Mouse (Mus musculus) stomach, embryonic 16.5 days (tissue): Measurements from ENCODE around the gene C5ar1. TPM values are rescaled to one million over a fixed set of nuclear protein-coding genes. Genes with fewer than 3 reads are reported as not detected.
A peak's percentile ranks its signal among the peaks of the same experiment; 100 is the strongest.
"Not testable (repeated sequence)": the region's sequence is repeated elsewhere in the genome, so short reads cannot be mapped to it uniquely, and the experiment has no call there.

ENCODE experiments used
- ATAC-seq: fragments of 200-750 bp; cut with Nextera tagmentation; 2 replicates; pipeline ENCODE4 v1.8.0; 2017; ENCODE audit warnings: moderate number of reproducible peaks, moderate TSS enrichment; ENCODE audit not compliant: insufficient read depth, low FRiP score
- H3K27ac ChIP-seq: fragments of 300-500 bp; sonication (generic); 2 replicates; pipeline ENCODE4 v1.5.1; 2014; ENCODE audit warnings: low read length
- H3K27me3 ChIP-seq: fragments of 300-500 bp; sonication (generic); 2 replicates; pipeline ENCODE4 v1.6.1; 2014; ENCODE audit warnings: low read length, control low read depth, mixed read lengths; ENCODE audit not compliant: control insufficient read depth, insufficient read depth
- H3K36me3 ChIP-seq: fragments of 300-500 bp; sonication (generic); 2 replicates; pipeline ENCODE4 v1.6.1; 2014; ENCODE audit warnings: low read length; ENCODE audit not compliant: control insufficient read depth, insufficient read depth
- H3K4me1 ChIP-seq: fragments of 300-500 bp; sonication (generic); 2 replicates; pipeline ENCODE4 v1.6.1; 2014; ENCODE audit warnings: low read length, control low read depth, mixed read lengths; ENCODE audit not compliant: control insufficient read depth, insufficient read depth
- H3K4me2 ChIP-seq: fragments of 300-500 bp; sonication (generic); 2 replicates; pipeline ENCODE4 v1.6.1; 2014; ENCODE audit warnings: low read depth, low read length, mixed read lengths
- H3K4me3 ChIP-seq: fragments of 300-500 bp; sonication (generic); replicated peaks from 2 replicates; pipeline ENCODE4 v1.5.1; 2014; ENCODE audit warnings: mild to moderate bottlenecking, low read length
- H3K9ac ChIP-seq: fragments of 300-500 bp; sonication (generic); 2 replicates; pipeline ENCODE4 v1.6.1; 2014; ENCODE audit warnings: low read length
- H3K9me3 ChIP-seq: fragments of 300-500 bp; sonication (generic); replicated peaks from 2 replicates; pipeline ENCODE4 v1.6.1; 2016; ENCODE audit warnings: low read length, control low read depth; ENCODE audit not compliant: control insufficient read depth
- WGBS: fragments of 180-500 bp; shearing (Covaris S2); extraction: QIAGEN DNeasy Blood & Tissue Kit; methylation state at CpG from one replicate; pipeline ENCODE4 v1.1.7; 2014; 5-methylcytosine and 5-hydroxymethylcytosine counted together
- polyA plus RNA-seq: library from polyadenylated mRNA; unstranded; fragments of >200 nt; fragmentation: Nextera tagmentation; extraction: Ambion mirVana; gene quantifications from 2 replicates; pipeline ENCODE4 v1.2.1, GENCODE M21; 2015

C5ar1 gene
- polyA plus RNA-seq, 1 experiment from 2014 or later: 4.8 TPM

DNA sequence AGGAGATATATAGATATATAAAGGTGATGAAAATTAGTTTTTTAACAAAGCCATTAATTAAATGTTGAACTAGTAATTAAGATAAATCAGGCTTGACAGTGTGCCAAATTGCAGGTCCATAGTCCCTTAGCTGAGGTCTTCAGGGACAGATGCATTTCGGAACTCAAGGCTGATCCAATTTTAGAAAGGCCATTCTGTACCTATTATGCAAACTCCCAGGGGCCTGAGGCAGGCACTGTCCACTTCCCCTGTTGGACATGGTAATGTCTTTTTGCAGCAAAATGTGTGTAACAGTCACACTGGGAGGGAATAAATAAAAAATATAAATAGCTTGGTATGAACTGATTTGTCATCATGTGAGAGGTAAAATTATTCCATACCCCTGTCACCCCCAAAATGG, 11.8 kb upstream of the C5ar1 start:
- H3K4me3 ChIP-seq: no peak overlapping the region
- 75% methylated on average over 1 of the region's 1 CpGs for WGBS
- peaks cover 13% of the 10 kb centered on the region; the same call in 1 of the 2 replicates for H3K36me3 ChIP-seq
- H3K4me2 ChIP-seq: no peak overlapping the region
- H3K4me1 ChIP-seq: peaks cover 35% of the 10 kb centered on the region
- no peak overlapping the region for H3K27ac ChIP-seq
- no peak for ATAC-seq
- H3K9me3 ChIP-seq: no peaks in the 10 kb centered on the region
- H3K27me3 ChIP-seq: no peaks in the 10 kb centered on the region
- H3K9ac ChIP-seq: no peak overlapping the region

DNA sequence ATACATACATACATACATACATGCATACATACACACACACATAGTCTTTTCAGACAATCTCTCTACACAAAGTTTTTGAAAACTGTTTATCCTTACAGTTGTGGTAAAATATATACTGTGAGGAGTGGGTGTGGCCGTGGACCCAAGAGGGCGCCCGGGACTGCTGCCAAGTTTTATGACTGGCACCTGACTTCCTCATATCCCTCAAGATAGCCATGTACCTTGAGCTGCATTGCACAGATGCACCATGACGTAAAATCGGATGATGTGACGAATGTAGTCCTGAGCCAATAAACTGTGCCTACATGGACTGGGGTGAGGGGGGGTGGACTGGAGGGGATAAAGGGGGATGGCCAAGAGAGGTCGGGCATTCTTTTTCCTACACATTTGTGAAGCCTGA, 7.3 kb upstream of the C5ar1 start:
- not testable (repeated sequence) for H3K27me3 ChIP-seq, ATAC-seq, H3K4me3 ChIP-seq, H3K9ac ChIP-seq, H3K4me1 ChIP-seq, H3K27ac ChIP-seq, H3K9me3 ChIP-seq, H3K4me2 ChIP-seq, H3K36me3 ChIP-seq
- 81% methylated on average over 7 of the region's 7 CpGs for whole genome bisulfite sequencing

DNA sequence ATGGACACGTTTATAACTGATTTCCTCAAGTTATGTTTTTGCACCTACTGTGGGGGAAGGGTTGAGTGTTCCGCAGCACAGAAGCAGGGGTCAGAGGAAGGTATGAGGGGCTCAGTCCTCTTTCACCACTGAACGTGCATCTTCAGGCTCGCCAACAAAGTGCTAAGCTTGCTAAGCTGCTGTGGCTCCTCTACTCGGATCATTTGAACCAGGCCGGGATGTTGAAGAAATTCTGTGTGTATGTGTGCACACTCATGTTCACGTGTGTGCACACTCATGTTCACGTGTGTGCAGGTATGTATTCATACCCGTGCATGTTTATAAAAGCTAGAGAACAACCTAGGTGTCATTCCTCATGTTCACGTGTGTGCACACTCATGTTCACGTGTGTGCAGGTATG, 6.5 kb upstream of the C5ar1 start:
- Histone ChIP-seq H3K27ac (no peak overlapping the region), H3K9me3 (no peaks in the 10 kb centered on the region), H3K4me3 (no peak overlapping the region), H3K9ac (no peak overlapping the region), H3K4me1 (no peaks in the 10 kb centered on the region), H3K27me3 (no peaks in the 10 kb centered on the region), H3K4me2 (no peak overlapping the region), H3K36me3 (no peaks in the 10 kb centered on the region)
- ATAC-seq: no peak
- WGBS: 88% methylated on average over 11 of the region's 11 CpGs

DNA sequence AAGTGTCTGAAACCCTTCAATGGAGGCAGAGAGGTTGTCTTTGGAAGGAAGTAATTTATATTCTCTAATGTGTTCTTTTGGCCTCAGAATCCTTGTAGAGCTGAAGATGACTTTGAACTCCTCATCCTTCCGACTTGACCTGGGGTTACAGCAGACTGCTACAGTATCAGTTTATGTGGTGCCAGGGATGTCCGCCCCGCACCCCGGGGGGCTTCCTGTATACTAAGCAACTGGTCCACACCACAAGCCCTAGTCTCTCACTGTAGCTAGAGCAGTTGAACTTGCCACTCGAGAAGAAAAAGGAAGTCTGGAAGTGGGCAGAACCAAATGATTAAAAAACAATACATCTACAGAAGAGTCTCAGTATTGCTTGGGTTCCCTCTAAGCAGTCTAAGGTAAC, 4.5 kb upstream of the C5ar1 start:
- H3K4me1 ChIP-seq: no peaks in the 10 kb centered on the region

DNA sequence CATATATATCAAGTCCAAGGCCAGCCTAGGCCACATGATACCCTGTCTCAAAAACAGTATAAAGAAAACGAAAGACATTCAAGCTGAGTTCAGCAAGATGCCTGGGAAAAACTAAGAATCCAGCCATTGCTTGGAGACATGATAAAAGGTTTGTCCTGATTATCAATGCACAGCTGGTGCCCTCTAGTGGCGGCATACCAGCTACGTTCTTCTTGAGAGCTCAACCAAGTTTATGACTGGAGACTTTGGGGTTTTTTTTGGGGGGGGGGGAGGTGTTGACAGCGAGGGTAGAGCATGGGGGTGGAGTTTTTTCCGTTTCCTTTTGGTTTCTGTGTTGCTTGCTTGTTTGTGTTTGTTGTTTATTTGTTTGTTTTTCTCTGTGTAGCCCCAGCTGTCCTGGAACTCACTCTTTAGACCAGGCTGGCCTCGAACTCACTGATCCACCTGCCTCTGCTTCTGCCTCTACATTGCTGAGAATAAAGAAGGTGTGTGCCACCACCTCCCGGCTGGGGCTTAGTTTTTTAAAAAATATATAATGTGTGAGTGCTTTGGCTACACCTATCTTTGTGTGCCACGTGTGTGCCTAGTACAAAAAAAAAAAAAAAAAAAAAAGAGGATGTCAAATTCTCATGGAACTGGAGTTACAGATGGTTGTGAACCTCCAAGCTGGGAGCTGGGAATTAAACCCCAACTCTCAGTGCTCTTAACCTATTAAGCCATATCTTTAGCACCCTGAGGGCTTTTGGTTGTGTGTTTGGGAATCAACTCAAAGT, 3.9 kb upstream of the C5ar1 start:
- no peaks in the 10 kb centered on the region for H3K27me3 ChIP-seq
- 26% methylated on average over 8 of the region's 8 CpGs for WGBS
- no peak for ATAC-seq

More for the DNA sequence above, 4.5 kb upstream of the C5ar1 start:
- ATAC-seq: no peak
- H3K4me2 ChIP-seq: no peak overlapping the region
- no peaks in the 10 kb centered on the region for H3K27me3 ChIP-seq
- no peaks in the 10 kb centered on the region for H3K9me3 ChIP-seq
- no peak overlapping the region for H3K9ac ChIP-seq
- H3K36me3 ChIP-seq: no peaks in the 10 kb centered on the region
- WGBS: 70% methylated on average over 5 of the region's 5 CpGs
- H3K4me3 ChIP-seq: no peak overlapping the region
- H3K27ac ChIP-seq: no peak overlapping the region

DNA sequence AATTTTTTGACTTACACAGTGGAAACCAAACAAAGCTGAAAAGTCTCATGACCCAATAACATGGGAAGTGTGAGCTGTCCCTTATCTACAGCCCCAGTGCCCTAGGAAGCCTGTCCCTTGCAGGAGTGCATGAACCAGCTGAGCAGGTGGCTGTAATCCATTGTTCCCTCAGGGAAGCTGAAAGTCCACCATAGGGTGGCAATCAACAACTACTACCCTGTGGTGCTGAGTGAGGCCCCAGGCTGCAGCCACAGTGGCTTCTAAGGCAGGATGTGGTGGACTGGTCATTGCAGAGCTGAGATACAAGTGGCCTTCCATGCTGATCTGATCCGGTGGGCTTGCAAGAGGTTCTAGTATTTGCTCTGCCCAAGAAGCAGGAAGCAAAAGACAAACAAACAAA, 1.8 kb upstream of the C5ar1 start:
- H3K9me3 ChIP-seq: no peaks in the 10 kb centered on the region
- H3K27ac ChIP-seq: no peak overlapping the region
- no peak overlapping the region for H3K4me3 ChIP-seq
- peak; percentile 40; the same call in 1 of the 2 replicates for ATAC-seq
- 65% methylated on average over 1 of the region's 1 CpGs for WGBS
- no peaks in the 10 kb centered on the region for H3K27me3 ChIP-seq
- no peaks in the 10 kb centered on the region for H3K4me1 ChIP-seq
- H3K36me3 ChIP-seq: no peaks in the 10 kb centered on the region
- H3K4me2 ChIP-seq: no peak overlapping the region
- no peak overlapping the region for H3K9ac ChIP-seq

More for the DNA sequence above, 3.9 kb upstream of the C5ar1 start:
- no peak overlapping the region for H3K4me3 ChIP-seq
- no peak overlapping the region for H3K9ac ChIP-seq
- no peaks in the 10 kb centered on the region for H3K36me3 ChIP-seq
- no peak overlapping the region for H3K27ac ChIP-seq
- no peaks in the 10 kb centered on the region for H3K9me3 ChIP-seq
- no peaks in the 10 kb centered on the region for H3K4me1 ChIP-seq
- no peak overlapping the region for H3K4me2 ChIP-seq

DNA sequence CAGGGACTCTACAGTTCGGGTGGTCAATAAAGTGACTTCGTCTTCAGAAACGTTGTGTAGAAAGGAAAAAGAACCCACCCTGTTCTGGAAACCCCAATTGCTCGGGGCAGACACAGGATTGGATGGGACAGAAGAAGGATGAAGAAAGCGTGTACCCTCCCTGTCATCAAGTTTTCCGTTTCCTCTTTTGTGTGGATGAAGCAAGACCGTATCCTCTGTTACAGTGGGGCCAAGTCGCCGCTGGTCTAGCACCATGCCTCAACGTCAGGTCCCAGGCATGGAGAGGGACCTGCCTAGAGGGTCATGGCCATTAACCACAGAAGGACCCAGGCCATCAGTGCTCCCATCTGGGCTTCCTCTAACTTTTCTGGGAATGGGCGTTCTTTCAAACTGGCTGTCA, 1.5 kb downstream of the C5ar1 start:
- Histone ChIP-seq H3K4me3 (no peak overlapping the region), H3K27me3 (no peaks in the 10 kb centered on the region), H3K36me3 (no peaks in the 10 kb centered on the region), H3K4me1 (no peaks in the 10 kb centered on the region), H3K9ac (no peak overlapping the region), H3K27ac (no peak overlapping the region), H3K4me2 (no peak overlapping the region), H3K9me3 (no peaks in the 10 kb centered on the region)
- WGBS: 82% methylated on average over 11 of the region's 11 CpGs
- ATAC-seq: no peak

DNA sequence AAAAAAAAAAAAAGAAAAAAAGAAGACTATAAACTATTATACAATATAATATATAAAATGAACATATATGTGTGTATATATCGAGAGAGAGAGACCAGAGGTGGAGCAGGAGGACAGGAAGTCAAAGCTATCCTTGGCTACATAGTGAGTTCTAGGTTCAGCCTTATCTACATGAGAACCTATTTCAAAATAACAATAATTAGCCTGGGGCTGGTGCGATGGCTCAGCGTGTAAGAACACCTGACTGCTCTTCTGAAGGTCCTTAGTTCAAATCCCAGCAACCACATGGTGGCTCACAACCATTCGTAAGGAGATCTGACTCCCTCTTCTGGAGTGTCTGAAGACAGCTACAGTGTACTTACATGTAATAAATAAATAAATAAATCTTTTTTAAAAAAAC, 3.4 kb downstream of the C5ar1 start:
- not testable (repeated sequence) for H3K36me3 ChIP-seq, H3K9ac ChIP-seq, ATAC-seq, H3K4me3 ChIP-seq, H3K4me1 ChIP-seq, H3K27ac ChIP-seq, H3K27me3 ChIP-seq, H3K9me3 ChIP-seq, H3K4me2 ChIP-seq
- WGBS: 79% methylated on average over 4 of the region's 4 CpGs

DNA sequence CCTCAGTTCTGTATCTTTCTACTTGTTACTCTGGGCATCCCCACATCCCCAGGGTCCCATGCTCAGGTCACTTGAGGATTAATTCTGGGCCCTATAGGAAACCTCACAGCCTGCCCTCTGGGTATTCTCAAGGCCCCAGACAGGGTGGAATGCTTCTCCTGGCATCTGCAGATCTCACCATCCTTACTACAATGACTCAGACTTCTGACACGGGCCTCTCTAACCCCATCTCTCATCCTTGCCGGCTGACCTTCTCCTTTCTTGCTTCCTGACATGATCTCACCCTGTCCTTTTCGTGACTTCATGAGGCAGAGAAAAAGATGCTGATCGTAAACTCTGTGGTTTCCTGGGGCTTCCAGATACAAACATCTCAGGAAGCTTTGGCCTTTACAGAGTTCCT, 5.1 kb downstream of the C5ar1 start:
- no peaks in the 10 kb centered on the region for H3K9me3 ChIP-seq
- ATAC-seq: no peak
- WGBS: 47% methylated on average over 4 of the region's 4 CpGs
- H3K36me3 ChIP-seq: no peaks in the 10 kb centered on the region
- H3K4me2 ChIP-seq: no peak overlapping the region
- H3K27me3 ChIP-seq: no peaks in the 10 kb centered on the region
- no peak overlapping the region for H3K9ac ChIP-seq
- no peak overlapping the region for H3K27ac ChIP-seq
- no peak overlapping the region for H3K4me3 ChIP-seq
- no peaks in the 10 kb centered on the region for H3K4me1 ChIP-seq
